Mouse (Mus musculus) heart, adult 2 months (tissue): Measurements from ENCODE around the gene 4930519P11Rik.
A peak's percentile ranks its signal among the peaks of the same experiment; 100 is the strongest.

Experiments
- CTCF ChIP-seq: fragments of 200-600 bp; IDR thresholded peaks from 2 replicates; pipeline ENCODE4 v1.8.1; 2022; ENCODE audit warnings: antibody characterized with exemption, mild to moderate bottlenecking, moderate library complexity
- EP300 ChIP-seq: fragments of 200-500 bp; IDR thresholded peaks from 2 replicates; pipeline ENCODE4 v1.6.1; 2011; ENCODE audit warnings: low read depth, low read length, control low read depth; ENCODE audit not compliant: insufficient read depth
- POLR2A ChIP-seq: fragments of 200-500 bp; IDR thresholded peaks from 2 replicates; pipeline ENCODE4 v1.6.1; 2011; ENCODE audit warnings: mild to moderate bottlenecking, low read depth, low read length, control low read depth; ENCODE audit not compliant: insufficient read depth

GRCm38 (mm10) chr2:154586405-154586804 lies 26.8 kb downstream of the 4930519P11Rik start:
- TF ChIP-seq CTCF (peak; percentile 54), POLR2A (no peak), EP300 (no peak)
